Mouse (Mus musculus) liver, postnatal 0 days (tissue): Measurements from ENCODE around the gene Bicdl2.

Experiments used
- CTCF ChIP-seq: sonication (generic); IDR thresholded peaks from 2 replicates; pipeline ENCODE4 v1.5.1; 2016; ENCODE audit warnings: antibody characterized with exemption, low read depth
- EP300 ChIP-seq: IDR thresholded peaks from 2 replicates; pipeline ENCODE4 v1.6.1; 2016; ENCODE audit warnings: antibody characterized with exemption, low read depth, mild to moderate bottlenecking

- TF ChIP-seq EP300 (no peak), CTCF (no peak)
These were observed 22.2 kb downstream of the Bicdl2 start for GRCm38 (mm10) chr17:23682530-23682929.
